Mouse (Mus musculus) spleen, postnatal 36 days (tissue): ENCODE data around the gene Sdccag8.
A peak's percentile ranks its signal among the peaks of the same experiment; 100 is the strongest.

Experiments used
- DNase-seq, 2 experiments: peaks; one replicate each; pipeline ENCODE4 v3.0.0; 2022; ENCODE audit warnings: low spot score in 2 of 2, mixed read lengths in 1 of 2

The Sdccag8 gene

DNA sequence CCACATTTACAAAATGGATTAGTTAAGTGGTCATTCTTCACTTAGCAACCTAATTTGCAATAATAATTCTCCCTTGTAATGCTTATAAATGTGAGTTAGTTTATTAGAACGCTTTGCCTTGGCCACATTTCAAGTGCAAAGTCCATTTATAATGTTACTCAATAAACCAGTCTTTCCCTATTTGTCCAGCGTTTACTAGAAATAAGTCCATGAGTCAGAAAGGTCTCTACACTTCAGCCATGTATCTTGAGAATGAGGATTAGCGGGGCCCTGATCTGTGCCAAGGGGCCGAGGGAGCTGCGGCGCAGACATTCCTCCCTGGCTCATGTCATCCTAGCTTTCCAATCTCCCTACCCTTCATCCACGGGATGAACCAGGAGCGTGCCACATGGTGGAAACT, 168.2 kb downstream of the Sdccag8 start:
- DNase-seq: no peak

- DNase-seq: no peak
These were observed 171.2 kb downstream of the Sdccag8 start for GRCm38 (mm10) chr1:176985691-176986090.

- peak; percentile 78 for DNase-seq
These were observed 171.8 kb downstream of the Sdccag8 start for GRCm38 (mm10) chr1:176986275-176986674.

DNA sequence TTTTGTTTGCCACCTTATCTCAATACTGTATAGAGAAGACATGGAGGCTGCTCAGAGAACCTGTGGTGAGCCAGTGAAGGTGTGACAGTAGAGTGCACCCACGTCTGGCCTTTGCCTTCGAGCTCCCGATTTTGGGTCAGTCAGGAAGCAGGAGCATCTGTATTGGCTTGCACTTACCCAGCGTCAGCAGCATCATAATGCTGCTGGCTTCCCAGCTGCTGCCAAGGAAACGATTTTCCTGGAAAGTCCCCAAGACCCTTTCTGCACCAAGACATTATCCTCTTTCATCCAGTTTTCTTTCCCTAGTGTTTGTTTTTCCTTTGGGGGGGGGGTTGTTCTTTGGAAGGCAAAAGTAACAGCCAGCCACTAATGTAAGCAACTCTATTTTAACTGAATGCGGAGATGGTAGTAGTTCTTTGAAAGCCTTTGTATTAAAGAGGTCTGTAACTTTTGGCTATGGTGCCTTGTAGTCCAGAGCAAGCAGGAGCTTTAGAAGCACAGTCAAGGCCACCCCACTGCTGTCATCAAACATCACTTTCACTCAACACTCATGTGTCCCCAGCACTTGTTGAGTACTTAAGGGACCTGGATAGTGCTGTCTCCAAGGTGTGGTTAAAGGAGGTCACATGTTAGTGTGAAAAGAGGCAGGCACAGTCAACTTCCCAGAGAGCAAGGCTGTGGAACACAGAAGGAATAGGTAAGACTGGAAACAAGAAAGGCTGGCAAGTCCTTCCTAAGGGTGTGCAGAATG, 172.7 kb downstream of the Sdccag8 start:
- no peak for DNase-seq

DNA sequence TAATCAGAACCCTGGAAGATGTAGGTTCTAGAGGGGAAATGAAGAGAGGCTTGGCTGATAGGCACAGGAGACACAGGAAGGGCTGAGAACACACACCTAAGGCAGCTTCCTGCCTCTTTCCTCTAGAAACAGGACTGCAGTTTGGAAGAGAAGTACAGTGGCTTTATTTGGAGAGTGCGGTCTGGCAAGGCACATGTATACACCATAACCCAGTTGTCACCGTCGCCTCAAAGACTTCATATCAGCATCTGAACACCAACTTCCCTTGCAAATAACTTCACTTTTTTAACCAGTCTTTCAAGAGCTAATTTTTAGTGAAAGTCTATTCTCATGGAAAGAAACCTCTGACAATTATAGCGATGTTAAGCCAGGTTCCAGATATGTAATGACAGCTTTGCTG, 177.0 kb downstream of the Sdccag8 start:
- no peak for DNase-seq

DNA sequence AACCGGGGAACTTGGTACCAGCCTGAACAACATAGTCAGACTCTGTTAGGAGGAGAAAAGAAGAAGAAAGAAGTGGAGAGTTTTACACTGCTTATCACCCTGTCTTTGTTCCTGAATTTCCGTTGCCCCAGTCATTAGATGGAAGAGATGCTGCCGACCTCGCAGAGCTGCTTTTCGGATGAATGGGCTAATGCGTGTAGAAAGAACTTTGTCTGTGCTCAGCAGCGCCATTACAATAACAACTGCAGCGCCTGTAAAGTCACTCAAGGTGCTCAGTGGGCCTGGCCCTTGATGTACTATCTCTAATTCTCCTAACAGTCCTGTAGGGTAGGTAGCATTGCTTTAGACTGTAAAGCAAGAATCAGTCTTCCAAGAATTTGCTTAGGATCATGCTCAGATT, 178.1 kb downstream of the Sdccag8 start:
- DNase-seq: no peak

DNA sequence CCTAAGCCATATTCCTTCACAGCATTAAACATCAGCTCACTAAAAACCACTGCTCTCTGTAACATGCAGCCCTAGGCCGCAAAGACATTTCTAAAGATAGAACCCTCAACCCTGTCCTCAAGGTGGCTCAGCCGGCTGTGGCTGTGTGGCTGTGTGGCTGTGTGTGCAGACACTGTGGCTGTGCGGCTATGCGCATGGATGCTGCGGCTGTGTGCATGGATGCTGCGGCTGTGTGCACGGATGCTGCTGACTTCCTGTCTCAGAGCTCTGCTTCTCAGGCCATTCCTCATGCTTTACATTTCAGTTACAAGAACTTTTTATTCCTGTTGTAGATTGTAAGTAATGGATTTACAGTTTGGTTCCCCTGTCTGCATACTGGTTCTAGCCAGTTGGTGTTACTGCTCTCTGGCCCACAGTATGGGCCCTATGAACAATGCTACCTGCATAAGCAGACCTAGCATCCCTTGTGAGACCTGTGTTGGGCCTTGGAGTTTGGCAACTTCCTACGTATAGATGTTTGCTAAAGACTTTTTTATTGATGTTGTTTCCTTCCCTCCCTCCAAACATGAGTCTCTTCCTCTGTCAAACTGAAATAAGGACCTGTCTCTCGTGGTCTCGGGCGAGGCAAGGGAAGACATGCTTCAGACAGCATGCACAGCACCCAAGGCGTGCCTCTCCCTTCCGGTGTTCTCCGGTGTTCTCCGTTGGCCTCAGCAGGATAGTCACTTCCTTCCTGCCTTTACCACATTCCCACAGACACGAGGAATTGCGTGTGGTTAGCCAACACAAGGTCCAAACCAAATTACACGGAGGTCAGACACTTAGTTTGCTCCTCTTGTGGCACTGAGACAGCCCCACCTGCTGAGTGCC, 178.9 kb downstream of the Sdccag8 start:
- DNase-seq: peak; percentile 63 to 69

- DNase-seq: peak in 1 of 2 experiments; percentile 34
These were observed 179.6 kb downstream of the Sdccag8 start for GRCm38 (mm10) chr1:176994087-176994486.

- DNase-seq: no peak
These were observed 180.4 kb downstream of the Sdccag8 start for GRCm38 (mm10) chr1:176994707-176995418.

DNA sequence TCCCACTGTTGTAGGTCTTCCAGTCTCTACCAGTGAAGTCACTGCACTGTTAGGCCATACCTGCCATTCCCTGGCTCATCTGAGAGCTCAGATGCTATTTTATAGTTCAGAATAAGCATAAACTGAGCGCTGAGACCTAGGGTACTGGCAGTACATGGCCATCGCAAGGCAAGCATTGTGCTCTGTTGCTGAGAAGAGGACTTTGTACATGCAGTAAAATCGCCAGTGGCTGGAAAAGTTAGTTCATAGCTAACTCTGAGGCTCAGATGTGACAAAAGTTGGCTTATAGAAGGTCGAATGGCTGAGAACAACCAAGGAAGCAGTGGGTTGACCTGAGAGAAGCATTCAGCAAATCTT, 180.9 kb downstream of the Sdccag8 start:
- DNase-seq: no peak

GRCm38 (mm10) chr1:176996166-176996565, 181.7 kb downstream of the Sdccag8 start:
- DNase-seq: no peak

- peak; percentile 80 to 85 for DNase-seq
These were observed 182.3 kb downstream of the Sdccag8 start for GRCm38 (mm10) chr1:176996630-176997201.

GRCm38 (mm10) chr1:176997254-176997653, 182.8 kb downstream of the Sdccag8 start:
- no peak for DNase-seq

DNA sequence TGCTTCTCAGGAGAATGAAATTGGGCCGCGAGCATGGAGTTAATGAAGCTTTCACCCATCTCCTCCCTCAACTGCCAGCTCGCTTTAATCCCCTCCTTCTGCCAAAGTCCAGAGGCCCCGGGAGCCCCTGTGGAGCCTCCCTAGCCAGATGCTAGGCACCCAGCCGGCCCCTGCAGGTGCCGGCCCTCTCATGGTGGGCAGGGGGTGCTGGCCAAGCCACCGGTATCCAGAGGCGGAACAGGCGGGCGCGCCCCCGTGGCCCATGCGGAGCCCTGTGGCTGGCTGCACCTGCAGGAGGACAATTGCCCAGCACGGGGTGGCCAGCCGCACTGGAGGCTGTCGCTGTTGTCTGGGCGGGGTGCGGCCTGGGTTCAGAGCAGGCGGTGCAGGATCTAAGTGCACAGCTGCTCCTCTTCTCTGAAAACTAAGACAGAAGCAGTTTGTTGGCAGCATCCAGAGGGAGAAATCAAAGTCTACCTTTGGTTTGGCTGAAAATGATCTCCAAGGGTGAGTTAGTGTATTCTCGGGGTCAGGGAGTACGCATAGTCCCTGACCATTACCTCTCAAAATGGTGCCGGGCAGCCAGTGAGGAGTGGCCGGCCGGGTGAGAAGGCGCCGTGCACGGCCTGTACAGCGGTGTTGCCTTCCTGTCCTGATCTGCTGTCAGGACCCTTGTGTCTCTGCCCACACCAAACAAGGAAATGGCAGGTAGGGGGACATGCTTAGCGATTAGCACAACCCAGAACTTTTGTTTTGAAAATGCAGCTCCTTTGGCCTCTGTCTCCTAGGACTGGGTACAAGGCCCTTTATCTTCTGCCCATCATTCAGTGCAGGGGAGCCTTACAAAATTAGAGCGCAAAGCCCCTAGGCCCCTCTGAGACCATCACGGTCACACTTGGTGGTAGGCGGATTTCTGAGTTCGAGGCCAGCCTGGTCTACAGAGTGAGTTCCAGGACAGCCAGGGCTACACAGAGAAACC, 183.5 kb downstream of the Sdccag8 start:
- DNase-seq: no peak

GRCm38 (mm10) chr1:176999011-176999410, 184.6 kb downstream of the Sdccag8 start:
- DNase-seq: peak; percentile 75

DNA sequence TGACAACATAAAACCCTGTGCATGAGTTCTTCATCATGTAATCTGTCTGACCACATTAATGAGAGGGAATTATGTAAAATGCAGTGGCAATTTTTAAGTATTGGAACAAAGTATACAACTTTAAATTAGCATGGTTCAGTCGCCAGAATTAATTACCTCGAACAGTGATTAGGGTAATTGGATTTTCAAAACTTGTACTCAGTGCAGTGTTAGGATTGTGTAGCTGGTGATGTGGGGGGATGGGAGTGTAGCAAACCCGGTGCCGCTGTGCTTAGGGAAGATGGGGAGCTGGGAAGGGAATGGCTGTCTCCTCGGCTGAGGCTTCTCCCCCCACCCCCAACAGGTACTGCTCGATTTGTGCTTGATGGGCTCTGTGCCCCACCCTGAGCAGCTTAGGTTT, 188.5 kb downstream of the Sdccag8 start:
- DNase-seq: no peak

- no peak for DNase-seq
These were observed 189.7 kb downstream of the Sdccag8 start for GRCm38 (mm10) chr1:177004041-177004741.

- no peak for DNase-seq
These were observed 192.9 kb downstream of the Sdccag8 start for GRCm38 (mm10) chr1:177007405-177007804.

- no peak for DNase-seq
These were observed 194.3 kb downstream of the Sdccag8 start for GRCm38 (mm10) chr1:177008777-177009176.

- no peak for DNase-seq
These were observed 195.6 kb downstream of the Sdccag8 start for GRCm38 (mm10) chr1:177010041-177010440.
